Mouse (Mus musculus) heart, embryonic 15.5 days (tissue): ENCODE measurements around the gene Cnp. TPM values are rescaled to one million over a fixed set of nuclear protein-coding genes. Genes with fewer than 3 reads are reported as not detected.

Experiments
- ATAC-seq: fragments of 200-750 bp; cut with Nextera tagmentation; replicated peaks from 2 replicates; pipeline ENCODE4 v1.8.0; 2017; ENCODE audit warnings: low read depth, moderate TSS enrichment; ENCODE audit not compliant: insufficient number of reproducible peaks, insufficient read depth, low FRiP score
- H3K27ac ChIP-seq: fragments of 300-500 bp; sonication (generic); 2 replicates; pipeline ENCODE4 v1.5.1; 2015; ENCODE audit warnings: mild to moderate bottlenecking, inconsistent platforms
- H3K27me3 ChIP-seq: fragments of 300-500 bp; sonication (generic); 2 replicates; pipeline ENCODE4 v1.6.1; 2015; ENCODE audit warnings: inconsistent platforms
- H3K36me3 ChIP-seq: fragments of 300-500 bp; sonication (generic); 2 replicates; pipeline ENCODE4 v1.6.1; 2015; ENCODE audit warnings: mild to moderate bottlenecking, inconsistent platforms
- H3K4me1 ChIP-seq: fragments of 300-500 bp; sonication (generic); replicated peaks from 2 replicates; pipeline ENCODE4 v1.6.1; 2015; ENCODE audit warnings: inconsistent platforms
- H3K4me2 ChIP-seq: fragments of 300-500 bp; sonication (generic); 2 replicates; pipeline ENCODE4 v1.6.1; 2015; ENCODE audit warnings: inconsistent platforms, mild to moderate bottlenecking, moderate library complexity
- H3K4me3 ChIP-seq: fragments of 300-500 bp; sonication (generic); 2 replicates; pipeline ENCODE4 v1.5.1; 2015; ENCODE audit warnings: mild to moderate bottlenecking, inconsistent platforms
- H3K9ac ChIP-seq: fragments of 300-500 bp; sonication (generic); 2 replicates; pipeline ENCODE4 v1.6.1; 2015; ENCODE audit warnings: mild to moderate bottlenecking, inconsistent platforms
- H3K9me3 ChIP-seq: fragments of 300-500 bp; sonication (generic); replicated peaks from 2 replicates; pipeline ENCODE4 v1.6.1; 2016; ENCODE audit warnings: inconsistent platforms
- WGBS: fragments of 180-500 bp; shearing (Covaris S2); methylation state at CpG from one replicate; pipeline ENCODE4 v1.1.7; 2015; ENCODE audit warnings: mixed read lengths; 5-methylcytosine and 5-hydroxymethylcytosine counted together
- polyA plus RNA-seq: library from polyadenylated mRNA; unstranded; fragments of >200 nt; fragmentation: Nextera tagmentation; extraction: Ambion mirVana; gene quantifications from 2 replicates; pipeline ENCODE4 v1.2.1, GENCODE M21; 2015

The Cnp gene
- polyA plus RNA-seq, 1 experiment from 2014 or later = 17.4 TPM

GRCm38 (mm10) chr11:100594608-100595007 is 19.9 kb downstream of the Cnp start:
- Histone ChIP-seq H3K27me3 (no peaks in the 10 kb centered on the region), H3K4me3 (no peak overlapping the region), H3K4me1 (peaks cover 6% of the 10 kb centered on the region), H3K9me3 (no peaks in the 10 kb centered on the region), H3K4me2 (no peak overlapping the region), H3K9ac (no peak overlapping the region), H3K36me3 (peaks cover 88% of the 10 kb centered on the region), H3K27ac (no peak overlapping the region)
- WGBS = 82% methylated on average over 7 of the region's 7 CpGs
- no peak for ATAC-seq

- no peak overlapping the region for H3K4me3 ChIP-seq
- peaks cover 6% of the 10 kb centered on the region for H3K4me1 ChIP-seq
- no peak overlapping the region for H3K9ac ChIP-seq
- 48% methylated on average over 4 of the region's 4 CpGs for WGBS
- H3K27me3 ChIP-seq = no peaks in the 10 kb centered on the region
- H3K9me3 ChIP-seq = no peaks in the 10 kb centered on the region
- ATAC-seq = no peak; the same call in 1 of the 2 replicates
- H3K36me3 ChIP-seq = peaks cover 90% of the 10 kb centered on the region
- peak overlapping the region; percentile 35 for H3K27ac ChIP-seq
- H3K4me2 ChIP-seq = no peak overlapping the region
These were observed 20.8 kb downstream of the Cnp start for GRCm38 (mm10) chr11:100595533-100595932.

- WGBS = 87% methylated on average over 4 of the region's 4 CpGs
- Histone ChIP-seq H3K4me1 (peaks cover 9% of the 10 kb centered on the region), H3K4me3 (no peak overlapping the region), H3K4me2 (no peak overlapping the region), H3K9ac (no peak overlapping the region), H3K27ac (no peak overlapping the region), H3K9me3 (no peaks in the 10 kb centered on the region), H3K27me3 (no peaks in the 10 kb centered on the region), H3K36me3 (peaks cover 77% of the 10 kb centered on the region)
- no peak for ATAC-seq
These were observed 23.4 kb downstream of the Cnp start for GRCm38 (mm10) chr11:100598074-100598473.

GRCm38 (mm10) chr11:100601372-100601771 is 26.7 kb downstream of the Cnp start:
- H3K4me3 ChIP-seq = no peak overlapping the region
- 91% methylated on average over 3 of the region's 3 CpGs for WGBS
- no peak overlapping the region for H3K27ac ChIP-seq
- peaks cover 51% of the 10 kb centered on the region for H3K36me3 ChIP-seq
- H3K9me3 ChIP-seq = no peaks in the 10 kb centered on the region
- no peak overlapping the region for H3K4me2 ChIP-seq
- peaks cover 18% of the 10 kb centered on the region for H3K4me1 ChIP-seq
- ATAC-seq = no peak
- no peak overlapping the region for H3K9ac ChIP-seq
- no peaks in the 10 kb centered on the region for H3K27me3 ChIP-seq

GRCm38 (mm10) chr11:100603155-100603554 is 28.5 kb downstream of the Cnp start:
- no peak for ATAC-seq
- H3K9me3 ChIP-seq = no peaks in the 10 kb centered on the region
- no peak overlapping the region for H3K4me3 ChIP-seq
- no peak overlapping the region for H3K4me2 ChIP-seq
- no peak overlapping the region for H3K27ac ChIP-seq
- H3K9ac ChIP-seq = no peak overlapping the region
- peaks cover 19% of the 10 kb centered on the region for H3K4me1 ChIP-seq
- H3K36me3 ChIP-seq = peaks cover 43% of the 10 kb centered on the region
- no peaks in the 10 kb centered on the region for H3K27me3 ChIP-seq
- WGBS = 62% methylated on average over 9 of the region's 9 CpGs

GRCm38 (mm10) chr11:100603813-100604212 is 29.1 kb downstream of the Cnp start:
- ATAC-seq = no peak
- peaks cover 25% of the 10 kb centered on the region for H3K4me1 ChIP-seq
- no peak overlapping the region for H3K27ac ChIP-seq
- WGBS = 68% methylated on average over 8 of the region's 8 CpGs
- no peak overlapping the region for H3K4me3 ChIP-seq
- H3K36me3 ChIP-seq = peaks cover 38% of the 10 kb centered on the region
- no peaks in the 10 kb centered on the region for H3K9me3 ChIP-seq
- no peak overlapping the region for H3K4me2 ChIP-seq
- no peaks in the 10 kb centered on the region for H3K27me3 ChIP-seq
- H3K9ac ChIP-seq = no peak overlapping the region

GRCm38 (mm10) chr11:100604321-100605005 is 29.8 kb downstream of the Cnp start:
- peak overlapping the region; percentile 25; the same call in 1 of the 2 replicates for H3K27ac ChIP-seq
- H3K9me3 ChIP-seq = no peaks in the 10 kb centered on the region
- no peak overlapping the region for H3K9ac ChIP-seq
- no peak for ATAC-seq
- no peak overlapping the region for H3K4me2 ChIP-seq
- H3K27me3 ChIP-seq = no peaks in the 10 kb centered on the region
- H3K4me3 ChIP-seq = no peak overlapping the region
- H3K4me1 ChIP-seq = peaks cover 32% of the 10 kb centered on the region
- WGBS = 70% methylated on average over 4 of the region's 4 CpGs
- peaks cover 32% of the 10 kb centered on the region for H3K36me3 ChIP-seq

- Histone ChIP-seq H3K27ac (no peak overlapping the region), H3K36me3 (peaks cover 22% of the 10 kb centered on the region), H3K4me2 (no peak overlapping the region), H3K9me3 (no peaks in the 10 kb centered on the region), H3K4me3 (no peak overlapping the region), H3K9ac (no peak overlapping the region), H3K27me3 (no peaks in the 10 kb centered on the region), H3K4me1 (peaks cover 42% of the 10 kb centered on the region)
- 88% methylated on average over 10 of the region's 10 CpGs for WGBS
- no peak for ATAC-seq
These were observed 30.7 kb downstream of the Cnp start for GRCm38 (mm10) chr11:100605451-100605850.

GRCm38 (mm10) chr11:100607121-100607520 is 32.4 kb downstream of the Cnp start:
- Histone ChIP-seq H3K27ac (no peak overlapping the region), H3K4me1 (peaks cover 56% of the 10 kb centered on the region), H3K4me2 (no peak overlapping the region), H3K36me3 (peaks cover 9% of the 10 kb centered on the region; the same call in 1 of the 2 replicates), H3K9me3 (no peaks in the 10 kb centered on the region), H3K9ac (no peak overlapping the region), H3K4me3 (no peak overlapping the region), H3K27me3 (no peaks in the 10 kb centered on the region)
- WGBS = 88% methylated on average over 6 of the region's 6 CpGs
- ATAC-seq = no peak

- 57% methylated on average over 4 of the region's 4 CpGs for WGBS
- no peaks in the 10 kb centered on the region for H3K9me3 ChIP-seq
- peaks cover 56% of the 10 kb centered on the region for H3K4me1 ChIP-seq
- no peak overlapping the region for H3K9ac ChIP-seq
- H3K27ac ChIP-seq = peak overlapping the region; percentile 68
- ATAC-seq = no peak
- H3K36me3 ChIP-seq = peaks cover 9% of the 10 kb centered on the region; the same call in 1 of the 2 replicates
- no peak overlapping the region for H3K4me3 ChIP-seq
- H3K27me3 ChIP-seq = no peaks in the 10 kb centered on the region
- H3K4me2 ChIP-seq = no peak overlapping the region
These were observed 34.1 kb downstream of the Cnp start for GRCm38 (mm10) chr11:100608796-100609195.

- H3K4me1 ChIP-seq = peaks cover 49% of the 10 kb centered on the region
- no peaks in the 10 kb centered on the region for H3K9me3 ChIP-seq
- no peak for ATAC-seq
- peak overlapping the region; percentile 32 for H3K4me2 ChIP-seq
- H3K27me3 ChIP-seq = no peaks in the 10 kb centered on the region
- H3K36me3 ChIP-seq = peaks cover 9% of the 10 kb centered on the region; the same call in 1 of the 2 replicates
- no peak overlapping the region for H3K4me3 ChIP-seq
- H3K9ac ChIP-seq = peak overlapping the region; percentile 3; the same call in 1 of the 2 replicates
- peak overlapping the region; percentile 68 for H3K27ac ChIP-seq
- 64% methylated on average over 5 of the region's 5 CpGs for WGBS
These were observed 34.8 kb downstream of the Cnp start for GRCm38 (mm10) chr11:100609355-100609996.
